In the genomic region with DNA sequence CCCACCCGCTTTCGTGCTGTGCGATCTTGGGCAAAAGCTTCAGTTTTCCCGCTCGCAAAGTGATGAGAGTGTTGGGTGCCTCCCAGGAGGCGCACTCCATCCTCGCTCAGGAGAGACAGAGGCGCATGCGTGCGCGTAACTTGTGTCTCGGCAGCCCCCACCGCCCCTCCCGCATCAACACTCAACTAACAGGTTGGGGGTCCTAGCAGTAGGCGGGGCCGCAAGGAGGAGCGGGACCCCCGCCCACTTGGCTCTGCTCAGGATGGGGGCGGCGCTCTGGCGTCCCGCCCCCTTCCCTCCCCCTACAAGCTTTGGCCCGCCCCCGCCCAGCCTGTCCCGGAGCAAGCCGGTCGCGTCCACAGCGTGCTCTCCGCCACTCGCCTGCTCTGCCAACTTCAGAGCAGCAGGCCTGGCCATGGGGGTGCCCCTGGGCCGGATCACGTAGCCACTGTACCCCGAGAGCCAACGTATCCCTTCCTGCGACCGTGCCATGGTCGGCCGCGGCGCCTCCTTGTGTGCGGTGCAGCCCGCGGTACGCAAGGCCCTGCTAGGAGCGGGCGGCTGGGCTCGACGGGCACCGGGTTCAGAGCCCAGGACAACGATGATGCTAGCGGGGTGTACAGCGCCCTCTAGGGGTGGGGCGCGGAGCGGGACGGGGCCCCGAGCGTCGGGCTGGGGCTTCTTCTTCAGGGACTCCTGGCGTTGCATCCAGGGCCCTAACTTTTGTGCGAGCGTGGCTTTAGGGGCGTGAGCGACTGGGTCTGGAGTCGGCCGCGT, we compare ENCODE assay signal across 8 mouse cellular contexts. TPM values are rescaled to one million over a fixed set of nuclear protein-coding genes. Genes with fewer than 3 reads are reported as not detected.
A peak's percentile ranks its signal among the peaks of the same experiment; 100 is the strongest.
DNase-seq lines count a peak whose midpoint lies in the region; ATAC-seq lines count a peak whose summit lies in the region.

A gene (plus strand): TSS at position 334 of the 777 bp plus-strand sequence.

- H3K36me3 ChIP-seq in liver, embryonic 12.5 days: no peaks in the 10 kb centered on the region
- H3K36me3 ChIP-seq in neural tube, embryonic 11.5 days (ENCODE audit: control insufficient read depth, insufficient read depth, low read length): no peaks in the 10 kb centered on the region

- peaks cover 83% of the 10 kb centered on the region for H3K27me3 ChIP-seq in liver, embryonic 12.5 days (replicated peaks)
- H3K27me3 ChIP-seq in neural tube, embryonic 11.5 days (ENCODE audit: control insufficient read depth, insufficient read depth, low read length): peaks cover 58% of the 10 kb centered on the region

- peak within 1 kb of the TSS; percentile 29; the same call in 1 of the 2 replicates for H3K9ac ChIP-seq in liver, embryonic 12.5 days
- H3K9ac ChIP-seq in neural tube, embryonic 11.5 days (ENCODE audit: low read length): peak within 1 kb of the TSS; percentile 27

- H3K4me2 ChIP-seq in liver, embryonic 12.5 days: peak within 1 kb of the TSS; percentile 70
- peak within 1 kb of the TSS; percentile 87 for H3K4me2 ChIP-seq in neural tube, embryonic 11.5 days (ENCODE audit: low read depth)

- H3K4me3 ChIP-seq in liver, embryonic 12.5 days: peak within 1 kb of the TSS; percentile 39
- peak within 1 kb of the TSS; percentile 53 for H3K4me3 ChIP-seq in neural tube, embryonic 11.5 days (ENCODE audit: low read depth, low read length)

- peak; percentile 43 for DNase-seq in urinary bladder, adult 2 months (ENCODE audit: low spot score)
- no peak for DNase-seq in urinary bladder, postnatal 10 days (ENCODE audit: low spot score)
- DNase-seq in embryo, embryonic 10.5 days (ENCODE audit: low spot score): peak; percentile 87
- peak; percentile 99 for DNase-seq in heart, adult 11 months
- peak; percentile 63 for DNase-seq in kidney, adult 11 months
- DNase-seq in neural tube, embryonic 11.5 days (ENCODE audit: low spot score): peak; percentile 79
- DNase-seq in urinary bladder, postnatal 25 days (ENCODE audit: low spot score): peak; percentile 48

- ATAC-seq in liver, embryonic 12.5 days: peak; percentile 54
- ATAC-seq in neural tube, embryonic 11.5 days (ENCODE audit: insufficient read depth, low FRiP score, low TSS enrichment): peak; percentile 54

- no peaks in the 10 kb centered on the region for H3K9me3 ChIP-seq in liver, embryonic 12.5 days (replicated peaks)
- H3K9me3 ChIP-seq in neural tube, embryonic 11.5 days (ENCODE audit: control insufficient read depth, low read length): no peaks in the 10 kb centered on the region

- WGBS in liver, embryonic 12.5 days (ENCODE audit: insufficient replicate concordance): under 1% methylated on average over 66 of the region's 68 CpGs
- WGBS in neural tube, embryonic 11.5 days: under 1% methylated on average over 56 of the region's 68 CpGs

- H3K4me1 ChIP-seq in liver, embryonic 12.5 days: peaks cover 33% of the 10 kb centered on the region
- H3K4me1 ChIP-seq in neural tube, embryonic 11.5 days (ENCODE audit: control insufficient read depth, insufficient read depth, low read length): peaks cover 24% of the 10 kb centered on the region

- no peak within 1 kb of the TSS for H3K27ac ChIP-seq in liver, embryonic 12.5 days
- H3K27ac ChIP-seq in neural tube, embryonic 11.5 days (ENCODE audit: low read depth, low read length): no peak within 1 kb of the TSS

RNA-seq across cellular contexts. Expression of the gene that starts here (rescaled TPM):
- 8.3 and 9.0 TPM in 2 replicates for polyA plus RNA-seq in urinary bladder, adult 2 months (2012; rRNA removed)
- polyA plus RNA-seq in liver, embryonic 12.5 days (2016; fragmentation: Nextera tagmentation; extraction: Ambion mirVana): 0.44 and 0.51 TPM in 2 replicates
- 2.0 and 2.8 TPM in 2 replicates for polyA plus RNA-seq in neural tube, embryonic 11.5 days (2014; fragmentation: Nextera tagmentation; extraction: Ambion mirVana)

Comparison
In these comparisons a context has a peak if more than half of its experiments do, and no peak if none do; other contexts are left out.
1. Peak in ATAC-seq, H3K4me3 ChIP-seq, H3K9ac ChIP-seq and H3K4me2 ChIP-seq in liver, embryonic 12.5 days; RNA of the gene not detected or under 1 TPM.